Mouse (Mus musculus) layer of hippocampus, adult 8-10 months (tissue): ENCODE results near the gene 4930550C14Rik. TPM values are rescaled to one million over a fixed set of nuclear protein-coding genes. Genes with fewer than 3 reads are reported as not detected.

Experiments used
- DNase-seq, 2 experiments: peaks; one replicate each; pipeline ENCODE4 v3.0.0; 2022; ENCODE audit warnings: low spot score in 2 of 2
- microRNA-seq, 2 experiments: library from miRNA; unstranded; fragments of <30 nt; microRNA quantifications; one replicate each; pipeline ENCODE4 v1.2.0; 2022
- total RNA-seq, 4 experiments: library from RNA; stranded (reverse); gene quantifications; 2 replicates each; pipeline ENCODE4 v1.2.4; 2022

4930550C14Rik gene
- total RNA-seq, 4 experiments from 2014 or later = 0.36 to 0.65 (median 0.39) TPM; not detected in 1

DNA sequence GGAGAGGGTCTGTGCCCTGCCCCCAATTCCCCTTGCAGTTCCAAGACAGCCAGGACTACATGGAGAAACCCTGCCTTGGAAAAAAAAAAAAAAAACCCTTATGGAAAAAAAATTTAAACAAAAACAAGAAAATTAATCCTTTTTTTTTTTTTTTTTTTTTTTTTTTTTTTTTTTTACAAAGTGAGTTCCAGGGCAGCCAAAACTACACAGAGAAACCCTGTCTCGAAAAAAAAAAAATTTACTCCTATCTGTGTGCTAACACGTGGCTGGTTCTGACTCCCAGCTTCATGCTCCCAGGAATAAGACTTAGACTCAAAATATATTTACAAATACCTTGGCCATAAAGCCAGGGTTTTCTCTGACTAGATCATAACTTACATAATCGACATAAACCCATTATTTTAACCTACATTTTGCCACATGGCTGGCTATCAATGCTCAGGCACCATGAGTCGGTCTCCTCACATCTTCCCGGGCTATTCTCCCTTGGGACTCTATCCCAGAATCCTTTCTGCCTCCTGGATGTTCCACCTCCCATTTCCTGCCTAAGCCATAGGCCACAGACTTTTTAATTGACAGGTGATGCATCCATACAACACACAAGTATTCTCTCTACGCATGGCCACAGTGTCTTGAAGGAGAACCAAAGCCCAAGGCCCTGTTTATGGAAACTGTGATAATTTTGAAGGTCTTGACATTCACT, 2.1 kb downstream of the 4930550C14Rik start:
- DNase-seq = no peak

DNA sequence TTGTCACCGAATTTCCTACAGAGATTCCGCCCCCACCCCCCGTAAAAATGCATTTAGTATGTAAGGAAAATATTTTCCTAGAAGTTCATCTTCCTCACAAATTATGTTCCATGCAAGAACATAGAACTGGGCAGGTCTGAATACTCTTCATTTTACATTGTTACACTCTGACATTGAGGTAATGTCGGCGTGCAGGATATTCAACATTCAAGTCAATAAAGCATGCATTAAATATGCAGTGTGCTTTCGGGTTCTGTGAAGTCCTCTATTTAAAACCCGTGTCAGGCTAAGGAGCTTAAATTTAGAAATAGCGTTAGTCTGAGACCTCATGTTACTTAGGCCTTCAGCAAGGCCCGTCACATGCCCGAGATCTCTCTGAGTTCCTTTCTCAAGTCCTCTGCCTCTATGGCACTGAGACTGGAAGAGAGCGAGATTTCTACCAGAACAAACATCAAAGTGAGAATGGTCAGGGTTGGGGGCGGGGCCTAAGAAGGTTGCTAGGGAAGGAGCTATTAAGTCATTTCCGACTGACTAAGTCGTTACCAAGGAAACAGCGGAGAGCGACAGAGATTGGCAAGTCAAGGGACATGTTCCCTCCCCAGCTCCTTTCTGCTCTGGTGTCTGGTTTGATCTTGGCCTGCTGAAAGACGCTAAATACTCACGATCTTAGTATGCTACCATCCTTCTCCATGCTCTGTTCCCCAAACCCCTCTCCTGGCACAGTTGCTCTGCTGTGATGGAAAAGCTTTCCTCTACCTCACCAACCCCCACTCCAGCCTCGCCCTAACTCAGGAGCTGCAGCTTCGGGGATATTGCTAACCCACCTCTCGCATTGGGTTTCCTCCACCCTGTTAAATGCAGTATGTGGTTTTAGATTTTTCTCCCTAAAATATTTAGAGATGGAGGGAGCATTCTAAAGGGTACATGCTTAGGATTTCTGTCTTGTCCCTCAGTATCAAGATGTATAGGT, 2.9 kb downstream of the 4930550C14Rik start:
- peak; percentile 48 to 72 for DNase-seq

DNA sequence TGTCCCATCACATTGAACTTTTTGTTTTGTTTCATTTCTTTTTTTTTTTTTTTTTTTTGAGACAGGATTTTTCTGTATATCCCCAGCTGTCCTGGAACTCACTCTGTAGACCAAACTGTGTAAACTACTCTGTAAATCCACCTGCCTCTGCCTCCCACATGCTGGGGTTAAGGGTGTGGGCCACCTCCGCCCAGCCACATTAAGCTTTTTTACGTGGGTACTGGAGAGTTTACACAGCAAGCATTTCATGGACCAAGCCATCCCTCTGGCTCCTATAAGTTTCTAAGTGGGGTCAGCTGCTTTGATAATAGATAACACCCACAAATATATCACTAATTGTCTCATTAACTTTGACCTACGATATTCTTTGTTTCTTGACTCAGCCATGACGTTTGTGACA, 6.4 kb downstream of the 4930550C14Rik start:
- DNase-seq = no peak

DNA sequence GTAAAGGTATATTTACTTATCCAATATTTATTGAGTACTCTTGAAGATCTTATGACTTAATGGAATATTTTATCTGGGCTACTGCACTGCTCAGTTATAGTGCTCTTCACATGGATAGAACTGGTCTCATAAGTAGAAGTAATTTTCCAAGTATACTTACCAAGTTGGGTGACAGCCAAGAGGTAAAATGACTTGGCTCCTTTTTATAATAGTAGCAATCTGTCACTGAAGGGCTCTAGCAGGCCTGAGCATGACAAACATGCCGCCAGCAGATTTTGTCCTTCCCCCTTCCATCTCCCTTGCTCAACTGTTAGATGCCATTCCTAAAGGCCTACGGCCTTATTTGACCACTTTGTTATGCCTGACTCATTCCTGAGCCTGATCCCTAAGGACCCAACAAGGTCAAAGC, 6.8 kb downstream of the 4930550C14Rik start:
- DNase-seq = no peak

DNA sequence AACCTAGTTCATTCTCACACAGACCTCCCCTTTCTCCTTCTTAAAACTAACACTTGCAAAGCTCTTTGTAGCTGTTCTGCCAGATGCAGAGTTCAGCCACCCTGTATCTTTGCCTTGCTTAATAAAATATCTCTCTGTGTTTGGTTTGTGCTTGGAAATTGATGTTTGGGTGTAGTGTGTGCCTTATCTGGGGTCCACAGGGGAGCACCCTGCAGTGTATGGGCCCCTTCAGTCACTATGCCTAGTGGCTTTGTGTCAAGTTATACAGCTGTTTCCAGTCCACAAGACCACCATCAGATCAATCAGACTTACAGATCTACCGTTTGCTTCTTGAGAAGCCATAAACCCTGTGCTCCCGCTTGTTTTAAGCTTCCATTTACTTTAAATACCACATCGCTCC, 7.3 kb downstream of the 4930550C14Rik start:
- no peak for DNase-seq

DNA sequence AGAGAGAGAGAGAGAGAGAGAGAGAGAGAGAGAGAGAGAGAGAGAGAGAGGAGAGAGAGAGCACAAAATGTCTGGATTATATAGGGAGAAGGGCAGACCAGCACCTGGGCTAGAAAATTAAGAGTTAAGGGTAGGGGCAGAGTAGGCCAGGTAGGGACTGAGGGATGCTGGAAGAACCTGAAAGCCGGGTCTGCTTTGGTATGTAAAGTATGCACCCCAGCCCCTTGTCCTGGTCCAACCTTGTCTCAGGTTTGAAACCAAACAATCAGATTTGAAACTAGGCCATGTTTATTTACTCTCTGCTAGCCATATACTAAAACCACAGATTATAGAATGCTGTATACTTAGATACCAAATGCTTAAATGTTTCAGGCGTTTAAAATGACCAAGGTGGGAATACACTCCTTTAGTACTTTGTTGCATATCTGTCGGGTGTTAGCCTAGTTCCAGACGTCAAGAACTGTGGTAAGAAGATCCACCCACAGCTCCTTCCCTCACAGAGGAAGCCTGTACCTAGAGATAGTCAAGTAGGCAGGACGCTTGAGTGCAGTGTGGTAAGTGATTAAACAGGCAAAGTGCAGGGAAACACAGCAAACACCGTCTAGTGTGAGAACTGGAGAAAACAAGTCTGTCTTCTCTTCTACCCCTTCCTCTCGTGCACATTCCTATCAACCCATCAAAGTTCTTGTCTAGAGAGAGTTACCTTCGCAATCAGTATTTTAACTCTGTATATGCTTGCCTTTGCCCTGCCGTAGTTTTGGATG, 20.2 kb downstream of the 4930550C14Rik start:
- no peak for DNase-seq

DNA sequence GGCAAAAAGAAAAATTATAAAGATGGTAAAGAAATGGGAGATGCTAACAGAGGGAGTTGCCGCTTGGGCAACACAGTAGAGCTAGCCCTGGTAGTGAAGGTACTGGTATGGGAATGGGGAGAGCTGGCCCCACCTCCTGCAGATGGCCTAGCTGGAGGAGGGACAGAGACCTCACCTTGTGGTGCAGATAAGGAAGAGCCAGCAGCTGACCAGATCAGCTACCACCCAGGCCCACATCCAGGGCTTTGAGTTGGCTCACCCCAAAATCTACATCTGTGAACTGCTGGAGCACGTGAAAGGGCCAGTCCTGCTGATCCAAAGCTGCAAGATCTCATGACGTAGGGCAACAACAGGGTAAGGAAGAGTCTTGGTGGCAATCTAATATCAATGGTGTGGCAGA, 24.6 kb downstream of the 4930550C14Rik start:
- no peak for DNase-seq

DNA sequence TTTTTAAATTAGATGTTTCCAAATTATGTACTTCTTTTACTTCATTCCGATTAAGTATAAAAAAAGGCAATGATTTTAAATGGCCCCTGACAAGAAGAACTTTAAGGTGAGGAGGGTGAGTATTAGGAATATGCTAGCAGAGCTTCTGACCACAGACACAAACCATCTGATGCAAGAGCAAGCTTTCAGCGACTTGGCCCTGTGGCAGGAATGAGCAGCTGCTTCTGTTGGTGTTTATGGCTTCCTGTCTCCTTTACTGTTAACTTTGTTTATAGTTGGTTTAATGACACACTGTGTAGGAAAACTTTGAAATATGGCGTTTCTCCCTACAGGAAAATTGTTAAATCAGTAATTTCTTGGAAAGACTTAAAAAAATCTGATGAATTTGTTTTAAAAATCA, 25.5 kb downstream of the 4930550C14Rik start:
- no peak for DNase-seq

DNA sequence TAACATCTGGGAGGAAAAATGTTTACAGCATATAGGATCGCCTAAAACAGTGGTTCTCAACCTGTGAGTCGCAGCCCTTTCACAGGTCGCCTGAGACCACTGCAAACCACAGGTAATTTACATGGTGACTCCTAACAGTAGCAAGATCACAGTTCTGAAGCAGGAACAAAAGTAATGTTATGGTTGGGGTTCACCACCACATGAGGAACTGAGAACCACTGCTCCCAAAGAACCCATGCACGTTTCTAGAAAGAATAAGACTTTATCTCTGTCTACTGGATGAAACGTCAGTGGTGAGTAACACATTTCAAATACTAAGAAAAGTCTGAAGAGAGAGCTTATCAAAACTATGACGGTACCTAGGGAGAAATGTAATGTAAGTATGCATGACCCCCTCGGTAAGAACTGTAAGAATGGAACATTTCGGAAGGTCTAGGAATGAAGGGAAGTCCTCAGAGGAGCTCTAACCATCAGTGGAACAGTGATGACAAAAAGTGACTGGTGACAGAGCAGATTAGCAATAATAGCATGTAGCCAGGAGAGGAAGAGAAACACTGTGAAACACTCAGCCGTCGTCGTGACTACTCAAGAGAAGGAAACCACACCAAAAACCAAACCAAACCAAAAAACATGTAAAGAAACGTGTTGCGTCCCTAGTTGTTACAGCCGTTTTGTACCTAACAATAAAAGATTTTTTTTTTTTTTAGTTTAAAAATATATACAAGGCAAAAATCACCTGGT, 33.9 kb downstream of the 4930550C14Rik start:
- DNase-seq = no peak

DNA sequence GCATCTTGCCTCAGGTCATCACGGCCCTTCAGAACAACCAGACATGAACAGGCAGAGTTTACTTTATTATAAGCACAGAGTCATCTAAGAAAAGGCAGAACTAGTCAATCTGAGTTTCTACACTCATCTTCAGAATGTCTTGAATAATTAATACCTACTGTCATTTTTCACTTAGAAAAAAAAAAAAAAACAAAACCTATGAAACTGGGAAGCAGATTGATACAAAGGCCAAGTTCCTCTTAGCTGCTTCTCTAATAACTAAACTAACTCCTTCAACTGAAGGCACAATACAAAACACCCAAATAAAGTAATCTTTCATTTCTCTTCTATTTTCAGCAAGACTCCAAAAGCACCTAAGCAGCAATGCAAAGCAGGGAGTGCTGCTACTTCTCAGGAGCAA, 48.5 kb downstream of the 4930550C14Rik start:
- no peak for DNase-seq

DNA sequence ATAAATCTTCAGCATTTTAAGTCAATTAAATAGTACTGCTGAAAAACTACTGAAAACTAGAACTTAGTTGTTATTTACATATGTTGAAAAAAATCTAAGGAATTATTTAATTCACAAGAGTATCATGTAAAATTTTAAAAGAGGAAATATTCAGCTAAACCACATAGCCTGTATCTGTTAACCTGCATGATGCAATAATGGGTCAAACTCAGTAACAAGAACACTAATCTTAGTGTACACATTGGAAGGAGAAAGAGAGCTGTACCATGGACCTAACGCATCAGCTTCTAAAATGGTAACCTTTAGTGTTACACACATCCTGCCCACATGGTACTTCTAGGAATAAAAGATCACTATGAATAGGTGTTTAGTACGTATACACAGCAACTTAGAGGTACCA, 49.9 kb downstream of the 4930550C14Rik start:
- no peak for DNase-seq

DNA sequence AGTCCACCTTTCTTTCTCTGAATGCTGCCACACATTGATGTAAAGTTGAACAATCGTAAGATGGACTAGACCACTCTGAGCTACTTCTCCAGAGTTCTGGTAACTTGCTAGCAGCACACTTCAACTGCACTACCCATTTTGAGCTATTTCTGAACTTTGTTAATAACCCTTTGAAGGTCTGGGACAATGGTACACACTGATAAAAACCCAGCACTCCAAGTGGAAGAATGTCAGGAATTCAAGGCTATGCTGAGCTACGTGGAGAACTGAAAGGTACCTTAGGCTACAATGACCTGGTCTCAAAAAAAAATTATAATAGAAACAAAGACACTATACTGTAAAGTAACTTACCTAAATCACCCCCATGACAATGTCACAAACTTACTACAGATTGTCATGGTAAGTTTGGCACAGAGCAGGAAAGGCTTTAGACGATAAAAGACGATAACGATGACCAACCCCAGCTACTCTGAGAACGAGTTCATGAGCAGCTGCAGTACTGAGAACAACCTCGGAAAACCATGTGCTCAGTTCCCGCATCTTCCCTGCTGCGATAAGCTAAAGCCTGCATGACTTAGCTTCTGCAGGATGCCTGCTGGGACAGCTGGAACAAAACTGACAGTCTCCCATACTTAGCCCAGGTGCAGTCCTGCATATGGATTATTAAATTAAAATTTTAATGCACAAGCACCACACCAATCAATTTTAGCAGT, 70.8 kb downstream of the 4930550C14Rik start:
- no peak for DNase-seq

Small RNAs within 50 kb of the gene (microRNA-seq; reads per million reads assigned to microRNA genes)
- gene Mir130c = 0 reads per million in 2 experiments

Other genes starting within 250 kb of the 4930550C14Rik start
- gene Ddx10, start 154.3 kb upstream of the 4930550C14Rik start, total RNA-seq = 10 to 100 TPM; 20.1 to 20.8 (median 20.3) TPM
- gene Exph5, start 100.7 kb upstream of the 4930550C14Rik start, total RNA-seq = 1 to 10 TPM; 4.1 to 5.1 (median 4.8) TPM
- gene Kdelc2, start 18.3 kb upstream of the 4930550C14Rik start, total RNA-seq = 1 to 10 TPM; 6.3 to 9.5 (median 7.7) TPM
- 10 to 100 TPM; 18.8 to 26.8 (median 21.5) TPM for gene Atm, start 134.4 kb downstream of the 4930550C14Rik start, total RNA-seq
- gene Npat, start 134.7 kb downstream of the 4930550C14Rik start, total RNA-seq = 10 to 100 TPM; 16.1 to 21.1 (median 18.8) TPM
- 10 to 100 TPM; 61.7 to 70.1 (median 68.1) TPM for gene Acat1, start 208.1 kb downstream of the 4930550C14Rik start, total RNA-seq